15 mouse cellular contexts compared by ENCODE assay signal in the genomic region with DNA sequence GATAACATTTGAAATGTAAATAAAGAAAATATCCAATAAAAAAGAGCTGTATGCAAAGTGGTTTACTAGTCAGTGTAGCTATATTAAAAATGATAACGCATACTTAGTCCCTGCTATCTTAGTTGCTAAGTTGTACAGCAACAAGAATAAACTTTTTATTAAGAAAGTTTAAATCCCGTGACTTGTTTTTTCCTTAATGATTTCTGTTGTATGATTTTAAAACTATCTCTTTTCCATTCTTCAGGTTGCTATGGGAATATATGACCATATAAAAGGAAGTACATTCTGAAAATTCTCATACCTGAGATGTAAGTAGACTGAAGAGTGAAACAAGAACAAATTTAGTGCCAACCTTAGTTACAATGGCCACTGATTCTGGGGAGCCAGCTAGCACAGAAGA. TPM values are rescaled to one million over a fixed set of nuclear protein-coding genes. Genes with fewer than 3 reads are reported as not detected.
DNase-seq lines count a peak whose midpoint lies in the region; ATAC-seq lines count a peak whose summit lies in the region.
"Had no signal": no experiment of that assay in that cellular context is flagged by ENCODE, and none has a peak within 500 bp of the region (broad histone marks: within the 10 kb centered on the region; RNA-seq: fewer than 3 reads in every experiment).

A gene (plus strand): TSS at position 301 of the 400 bp plus-strand sequence.

- no peak within 1 kb of the TSS for H3K9ac ChIP-seq in hindbrain, embryonic 11.5 days (ENCODE audit: low read depth, low read length)
- H3K9ac ChIP-seq in forebrain, embryonic 14.5 days (ENCODE audit: low read length), result no peak within 1 kb of the TSS
- H3K9ac ChIP-seq in midbrain, embryonic 16.5 days (ENCODE audit: low read depth, low read length), result no peak within 1 kb of the TSS
- H3K9ac ChIP-seq: embryonic facial prominence, embryonic 12.5 days; limb, embryonic 15.5 days had no signal

- no peak within 1 kb of the TSS for H3K4me3 ChIP-seq in hindbrain, embryonic 11.5 days (ENCODE audit: low read depth, low read length)
- no peak within 1 kb of the TSS for H3K4me3 ChIP-seq in hindbrain, embryonic 10.5 days
- H3K4me3 ChIP-seq in forebrain, embryonic 14.5 days (ENCODE audit: low read depth, low read length), result no peak within 1 kb of the TSS
- no peak within 1 kb of the TSS for H3K4me3 ChIP-seq in midbrain, embryonic 16.5 days (ENCODE audit: low read depth, low read length)
- H3K4me3 ChIP-seq: embryonic facial prominence, embryonic 12.5 days; limb, embryonic 15.5 days had no signal

- H3K27me3 ChIP-seq in hindbrain, embryonic 11.5 days (ENCODE audit: control insufficient read depth, insufficient read depth, low read length), result no peaks in the 10 kb centered on the region
- H3K27me3 ChIP-seq in hindbrain, embryonic 10.5 days (ENCODE audit: insufficient read depth, poor library complexity, severe bottlenecking), result 0 out of 2 replicates have a peak, but pooled peaks cover 6% of the 10 kb centered on the region
- H3K27me3 ChIP-seq in forebrain, embryonic 14.5 days (replicated peaks; ENCODE audit: control insufficient read depth, insufficient read depth, low read length), result no peaks in the 10 kb centered on the region
- no peaks in the 10 kb centered on the region for H3K27me3 ChIP-seq in midbrain, embryonic 16.5 days (ENCODE audit: control insufficient read depth, insufficient read depth, low read depth, low read length)
- H3K27me3 ChIP-seq: embryonic facial prominence, embryonic 12.5 days; limb, embryonic 15.5 days had no signal

- no peaks in the 10 kb centered on the region for H3K36me3 ChIP-seq in hindbrain, embryonic 11.5 days (ENCODE audit: control insufficient read depth, insufficient read depth, low read length)
- H3K36me3 ChIP-seq in hindbrain, embryonic 10.5 days, result no peaks in the 10 kb centered on the region
- no peaks in the 10 kb centered on the region for H3K36me3 ChIP-seq in forebrain, embryonic 14.5 days (ENCODE audit: control insufficient read depth, insufficient read depth, low read length)
- no peaks in the 10 kb centered on the region for H3K36me3 ChIP-seq in midbrain, embryonic 16.5 days (ENCODE audit: control insufficient read depth, insufficient read depth, low read length)
- H3K36me3 ChIP-seq: embryonic facial prominence, embryonic 12.5 days; limb, embryonic 15.5 days had no signal

- H3K4me1 ChIP-seq in hindbrain, embryonic 11.5 days (replicated peaks; ENCODE audit: control insufficient read depth, insufficient read depth, low read length), result no peaks in the 10 kb centered on the region
- no peaks in the 10 kb centered on the region for H3K4me1 ChIP-seq in hindbrain, embryonic 10.5 days (replicated peaks)
- no peaks in the 10 kb centered on the region for H3K4me1 ChIP-seq in forebrain, embryonic 14.5 days (ENCODE audit: control insufficient read depth, insufficient read depth, low read length)
- no peaks in the 10 kb centered on the region for H3K4me1 ChIP-seq in midbrain, embryonic 16.5 days (ENCODE audit: control insufficient read depth, insufficient read depth, low read length)
- H3K4me1 ChIP-seq: embryonic facial prominence, embryonic 12.5 days; limb, embryonic 15.5 days had no signal

- DNase-seq in hindbrain, embryonic 11.5 days (ENCODE audit: low spot score), result no peak
- no peak for DNase-seq in hindbrain, embryonic 10.5 days (ENCODE audit: low spot score)
- DNase-seq in forebrain, embryonic 14.5 days (ENCODE audit: low spot score), result no peak
- DNase-seq in layer of hippocampus, postnatal 25 days (ENCODE audit: extremely low spot score in 1 of 2, low spot score in 1 of 2), result no peak
- DNase-seq in adrenal gland, postnatal 4 days (ENCODE audit: low spot score in 2 of 2), result no peak
- DNase-seq in heart, postnatal 10 days, result no peak
- DNase-seq: cerebellum, postnatal 14 days; kidney, adult 9 months; thymus, adult 2 months had no signal

- 94% methylated on average over 2 of the region's 2 CpGs for WGBS in hindbrain, embryonic 11.5 days
- 92% methylated on average over 2 of the region's 2 CpGs for WGBS in hindbrain, embryonic 10.5 days
- WGBS in forebrain, embryonic 14.5 days, result 94% methylated on average over 2 of the region's 2 CpGs
- 93% methylated on average over 2 of the region's 2 CpGs for WGBS in midbrain, embryonic 16.5 days

- no peaks in the 10 kb centered on the region for H3K9me3 ChIP-seq in hindbrain, embryonic 11.5 days (ENCODE audit: control insufficient read depth, low read length)
- no peaks in the 10 kb centered on the region for H3K9me3 ChIP-seq in hindbrain, embryonic 10.5 days
- H3K9me3 ChIP-seq in forebrain, embryonic 14.5 days (replicated peaks; ENCODE audit: control insufficient read depth, low read length), result no peaks in the 10 kb centered on the region
- no peaks in the 10 kb centered on the region for H3K9me3 ChIP-seq in midbrain, embryonic 16.5 days (replicated peaks; ENCODE audit: control insufficient read depth, low read length, poor library complexity, severe bottlenecking)
- H3K9me3 ChIP-seq: embryonic facial prominence, embryonic 12.5 days; limb, embryonic 15.5 days had no signal

- ATAC-seq in hindbrain, embryonic 11.5 days (ENCODE audit: low FRiP score), result no peak
- no peak for ATAC-seq in forebrain, embryonic 14.5 days
- no peak for ATAC-seq in midbrain, embryonic 16.5 days
- no peak for ATAC-seq in erythroblast, adult 5-6 weeks (replicated peaks; ENCODE audit: low FRiP score, poor library complexity, severe bottlenecking)
- ATAC-seq: lung, postnatal 0 days had no signal

- intact Hi-C loops in heart, postnatal 10 days (cut with DNase I), result no loop called here

- H3K4me2 ChIP-seq in hindbrain, embryonic 11.5 days (replicated peaks; ENCODE audit: low read depth, low read length), result no peak within 1 kb of the TSS
- no peak within 1 kb of the TSS for H3K4me2 ChIP-seq in forebrain, embryonic 14.5 days (ENCODE audit: low read length)
- H3K4me2 ChIP-seq in midbrain, embryonic 16.5 days (ENCODE audit: low read length), result no peak within 1 kb of the TSS
- H3K4me2 ChIP-seq: embryonic facial prominence, embryonic 12.5 days; limb, embryonic 15.5 days had no signal

- H3K27ac ChIP-seq in hindbrain, embryonic 11.5 days (ENCODE audit: low read depth, low read length), result no peak within 1 kb of the TSS
- no peak within 1 kb of the TSS for H3K27ac ChIP-seq in hindbrain, embryonic 10.5 days
- no peak within 1 kb of the TSS for H3K27ac ChIP-seq in forebrain, embryonic 14.5 days (ENCODE audit: low read depth, low read length)
- H3K27ac ChIP-seq in midbrain, embryonic 16.5 days (ENCODE audit: low read length), result no peak within 1 kb of the TSS
- H3K27ac ChIP-seq: embryonic facial prominence, embryonic 12.5 days; limb, embryonic 15.5 days had no signal

RNA-seq across cellular contexts. Expression of the gene that starts here (rescaled TPM):
- polyA plus RNA-seq in hindbrain, embryonic 11.5 days (2014; fragmentation: Nextera tagmentation; extraction: Ambion mirVana), result 11.6 and 20.5 TPM in 2 replicates
- polyA plus RNA-seq in hindbrain, embryonic 10.5 days (2016; fragmentation: Nextera tagmentation; extraction: Ambion mirVana), result 7.5 TPM in 2 replicates
- polyA plus RNA-seq in forebrain, embryonic 14.5 days (2014; fragmentation: Nextera tagmentation; extraction: Ambion mirVana), result 18.8 and 26.4 TPM in 2 replicates
- 10 to 100 TPM; 37.5 to 38.9 TPM for total RNA-seq in layer of hippocampus, postnatal 25 days (2021)
- 16.8 and 20.1 TPM in 2 replicates for polyA plus RNA-seq in midbrain, embryonic 16.5 days (2015; fragmentation: Nextera tagmentation; extraction: Ambion mirVana)
- not detected in 2 replicates for total RNA-seq in erythroblast, adult 5-6 weeks (2015; ENCODE audit: low replicate concordance)
- 0.17 TPM in 1 of 2 replicates, not detected in the other for total RNA-seq in erythroblast, adult 5-6 weeks (2017; ENCODE audit: low replicate concordance)
- total RNA-seq in adrenal gland, postnatal 4 days (2021), result 1 to 10 TPM; 3.8 TPM
- total RNA-seq in heart, postnatal 10 days (2021), result under 1 TPM; 0.60 to 0.79 TPM
- total RNA-seq: MEL had no signal

Comparison
In these comparisons a context has a peak if more than half of its experiments do, and no peak if none do; other contexts are left out.
1. RNA of the gene that starts here (total RNA-seq): 37.5 to 38.9 TPM in layer of hippocampus, postnatal 25 days; 3.8 TPM in adrenal gland, postnatal 4 days, 0.60 to 0.79 TPM in heart, postnatal 10 days and 0.17 TPM in erythroblast, adult 5-6 weeks; every median in the first group is over 4 times any median in the second.